Mouse (Mus musculus): ENCODE measurements at regions not wholly inside any gene's neighbourhood (a gene's known extent, or its start where the extent isn't known, plus 50 kb on each side); places are given as distances from the start of the nearest gene placed in this dataset.

DNA sequence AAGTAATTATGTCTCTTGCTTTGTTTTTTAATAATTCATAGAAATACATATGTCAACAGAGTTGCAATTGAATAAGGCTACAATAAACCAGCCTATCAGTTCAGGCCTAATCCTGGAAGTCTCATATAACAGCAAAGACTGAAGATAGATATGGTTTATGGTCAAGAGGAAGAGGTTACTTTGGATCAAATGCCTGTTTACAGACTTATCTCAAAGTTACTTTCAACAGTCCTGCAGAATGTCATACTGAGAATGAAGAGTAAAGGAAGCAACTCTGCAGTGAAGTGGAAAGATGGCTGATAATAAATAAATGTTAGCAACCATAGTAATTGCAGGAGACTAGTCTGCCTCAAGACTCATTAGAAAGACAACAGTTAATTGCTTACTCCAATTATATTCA lies 684.8 kb upstream of the Vstm2a start:
- DNase-seq = no peak

DNA sequence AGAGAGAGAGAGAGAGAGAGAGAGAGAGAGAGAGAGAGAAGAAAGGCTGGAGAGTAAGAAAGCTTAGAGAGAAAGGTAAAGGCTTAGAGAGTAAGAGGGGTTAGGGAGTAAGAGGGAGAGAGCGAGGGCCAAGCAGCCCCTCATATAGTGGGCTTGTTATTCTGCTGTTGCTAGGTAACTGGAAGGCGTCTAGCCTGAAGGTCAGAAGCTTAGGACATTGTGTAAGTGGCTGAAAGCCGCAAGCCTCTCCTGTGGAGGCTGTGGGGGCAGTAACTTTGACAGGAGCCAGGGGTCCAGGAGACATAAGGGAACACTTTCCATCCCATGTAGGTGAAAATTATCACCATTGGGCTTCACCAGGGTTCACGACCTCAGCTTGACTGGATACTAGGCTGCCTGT lies 637.6 kb upstream of the Vstm2a start:
- peak; percentile 55 for DNase-seq

GRCm38 (mm10) chr11:15649025-15649680 lies 608.4 kb upstream of the Vstm2a start:
- no peak for DNase-seq

GRCm38 (mm10) chr11:15689073-15689472 lies 568.5 kb upstream of the Vstm2a start:
- no peak for DNase-seq

DNA sequence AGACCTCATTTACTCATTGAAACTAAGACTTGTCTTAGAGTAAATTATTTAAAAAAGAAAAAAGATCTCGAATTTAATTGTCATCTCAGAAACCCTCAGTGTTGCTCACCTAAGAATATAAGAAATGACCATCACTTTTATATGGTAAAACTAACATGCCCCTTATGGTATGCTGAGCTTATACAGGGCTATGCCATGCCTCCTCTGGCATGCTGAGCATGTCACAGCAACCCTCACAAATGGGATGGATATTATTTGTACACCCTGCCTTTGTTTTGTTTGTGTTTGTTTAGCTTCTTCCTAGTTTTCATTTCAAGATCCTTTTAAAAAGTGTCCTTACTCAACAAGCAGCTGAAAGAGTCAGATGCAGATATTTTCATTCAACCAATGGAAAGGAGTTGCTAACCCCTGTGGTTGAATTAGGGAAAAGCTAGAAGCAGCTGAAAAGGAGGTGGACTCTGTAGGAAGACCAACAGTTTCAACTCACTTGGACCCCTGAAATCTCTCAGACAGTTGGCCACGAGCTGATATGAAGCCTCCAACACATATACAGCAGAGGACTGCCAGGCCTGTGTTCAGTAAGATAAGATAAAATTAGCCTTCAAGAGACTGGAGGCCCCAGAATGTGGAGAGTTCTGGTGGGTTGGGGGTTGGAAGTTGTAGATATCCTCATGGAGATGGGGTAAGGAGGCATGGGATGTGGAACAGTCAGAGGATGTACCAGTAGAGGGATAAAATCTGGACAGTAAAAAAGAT lies 559.3 kb upstream of the Vstm2a start:
- DNase-seq = no peak

- DNase-seq = no peak
Measured at GRCm38 (mm10) chr11:15715987-15716386, 541.5 kb upstream of the Vstm2a start.

GRCm38 (mm10) chr11:15717536-15717935 lies 540.0 kb upstream of the Vstm2a start:
- DNase-seq = no peak

- DNase-seq = no peak
Measured at GRCm38 (mm10) chr11:15737621-15738020, 519.9 kb upstream of the Vstm2a start.

DNA sequence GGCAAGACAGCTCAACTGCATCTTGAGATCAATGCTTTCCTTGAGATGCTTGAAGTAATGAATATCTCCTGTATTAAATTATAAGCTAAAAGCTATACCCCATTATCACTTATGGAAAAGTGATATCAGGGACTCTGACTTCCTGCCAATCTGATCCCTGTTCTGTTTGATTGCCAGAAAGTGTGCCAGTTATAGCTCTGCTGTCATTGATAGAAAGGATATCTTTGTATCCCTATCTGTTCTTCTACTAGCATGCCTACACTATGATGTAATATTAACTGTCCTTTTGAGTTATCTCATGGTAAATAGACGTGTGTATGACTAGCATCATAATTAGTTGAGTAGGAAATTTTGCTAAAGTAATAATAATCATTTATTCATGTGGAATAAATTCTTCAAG lies 501.5 kb upstream of the Vstm2a start:
- DNase-seq = no peak

- peak; percentile 91 for DNase-seq
Measured at GRCm38 (mm10) chr11:15769651-15770617, 487.6 kb upstream of the Vstm2a start.
